Mouse (Mus musculus) MEL (cell line): ENCODE measurements around the gene 1600014C10Rik.

Source experiments
- BHLHE40 ChIP-seq: IDR thresholded peaks from 2 replicates; pipeline ENCODE4 v1.6.1; 2012; ENCODE audit warnings: low read depth, mild to moderate bottlenecking, inconsistent platforms, low read length, improper control_type of control experiment, borderline replicate concordance
- CTCF ChIP-seq, 3 experiments: IDR thresholded peaks in 2 of 3; conservative IDR thresholded peaks in 1 of 3; 2 replicates each; pipeline ENCODE4 v1.5.1; 2011 to 2012; ENCODE audit warnings: low read length in 3 of 3, low read depth in 2 of 3, mild to moderate bottlenecking in 2 of 3, improper control_type of control experiment in 1 of 3, inconsistent platforms in 1 of 3, mixed read lengths in 1 of 3, moderate library complexity in 1 of 3; ENCODE audit not compliant: control insufficient read depth in 1 of 3, insufficient read depth in 1 of 3, poor library complexity in 1 of 3, severe bottlenecking in 1 of 3
- EP300 ChIP-seq, 2 experiments: IDR thresholded peaks; 2 replicates each; pipeline ENCODE4 v1.6.1; 2011; ENCODE audit warnings: improper control_type of control experiment in 2 of 2, low read length in 2 of 2, low read depth in 1 of 2, mild to moderate bottlenecking in 1 of 2
- HCFC1 ChIP-seq: IDR thresholded peaks from 2 replicates; pipeline ENCODE4 v1.6.1; 2012; ENCODE audit warnings: low read depth, mild to moderate bottlenecking, inconsistent platforms, low read length, improper control_type of control experiment, moderate library complexity
- POLR2A ChIP-seq, 2 experiments: IDR thresholded peaks; 2 replicates each; pipeline ENCODE4 v1.6.1; 2011 to 2012; ENCODE audit warnings: low read length in 2 of 2, mild to moderate bottlenecking in 2 of 2, control low read depth in 1 of 2, improper control_type of control experiment in 1 of 2, low read depth in 1 of 2, moderate library complexity in 1 of 2; ENCODE audit not compliant: control insufficient read depth in 1 of 2, insufficient read depth in 1 of 2, poor library complexity in 1 of 2
- POLR2AphosphoS2 ChIP-seq: IDR thresholded peaks from 2 replicates; pipeline ENCODE4 v1.6.1; 2011; ENCODE audit warnings: low read length, improper control_type of control experiment
- SIN3A ChIP-seq: IDR thresholded peaks from 2 replicates; pipeline ENCODE4 v1.6.1; 2012; ENCODE audit warnings: low read length, improper control_type of control experiment, inconsistent platforms
- TAL1 ChIP-seq: IDR thresholded peaks from 2 replicates; pipeline ENCODE4 v1.6.1; 2012; ENCODE audit warnings: mild to moderate bottlenecking, inconsistent platforms, low read length, moderate library complexity, mixed read lengths
- USF1 ChIP-seq: IDR thresholded peaks from 2 replicates; pipeline ENCODE4 v1.6.1; 2014; ENCODE audit warnings: low read depth, mild to moderate bottlenecking, inconsistent platforms, low read length, improper control_type of control experiment, moderate library complexity
- USF2 ChIP-seq, 2 experiments: IDR thresholded peaks; 2 replicates each; pipeline ENCODE4 v1.6.1; 2011 to 2012; ENCODE audit warnings: improper control_type of control experiment in 2 of 2, low read length in 2 of 2, borderline replicate concordance in 1 of 2, inconsistent platforms in 1 of 2, low read depth in 1 of 2, mild to moderate bottlenecking in 1 of 2; ENCODE audit not compliant: insufficient read depth in 1 of 2
- ZKSCAN1 ChIP-seq: IDR thresholded peaks from 2 replicates; pipeline ENCODE4 v1.6.1; 2012; ENCODE audit warnings: low read depth, mild to moderate bottlenecking, inconsistent platforms, low read length, improper control_type of control experiment, moderate library complexity

GRCm38 (mm10) chr7:38201290-38201658 is 18.3 kb downstream of the 1600014C10Rik start:
- TF ChIP-seq POLR2AphosphoS2 (no peak), CTCF (IDR thresholded peaks at IDR 0.05 in 2 of 3, conservative IDR thresholded peaks at IDR 0.05 in 1 of 3; ENCODE audit: control insufficient read depth in 1 of 3, insufficient read depth in 1 of 3, low read depth in 2 of 3, low read length in 3 of 3, poor library complexity in 1 of 3, severe bottlenecking in 1 of 3) (no peak), EP300 (IDR thresholded peaks at IDR 0.05; ENCODE audit: low read depth in 1 of 2, low read length in 2 of 2) (no peak), ZKSCAN1 (no peak), BHLHE40 (no peak), TAL1 (no peak), USF1 (no peak), HCFC1 (0 out of 2 replicates have a peak, but pooled peaks have one; percentile 1), POLR2A (IDR thresholded peaks at IDR 0.05; ENCODE audit: control insufficient read depth in 1 of 2, insufficient read depth in 1 of 2, low read depth in 1 of 2, low read length in 2 of 2, poor library complexity in 1 of 2) (no peak), USF2 (IDR thresholded peaks at IDR 0.05; ENCODE audit: borderline replicate concordance in 1 of 2, insufficient read depth in 1 of 2, low read depth in 1 of 2, low read length in 2 of 2) (no peak), SIN3A (no peak)
